Mouse (Mus musculus) olfactory bulb, adult 2 months (tissue): ENCODE results near the gene Tbx6.

Source experiments
- CTCF ChIP-seq: fragments of 200-500 bp; IDR thresholded peaks from 2 replicates; pipeline ENCODE4 v1.5.1; 2012; ENCODE audit warnings: low read depth, mild to moderate bottlenecking, low read length, moderate library complexity; ENCODE audit not compliant: insufficient read depth
- POLR2A ChIP-seq: fragments of 200-500 bp; IDR thresholded peaks from 2 replicates; pipeline ENCODE4 v1.6.1; 2012; ENCODE audit warnings: mild to moderate bottlenecking, low read depth, low read length, moderate library complexity; ENCODE audit not compliant: insufficient read depth

DNA sequence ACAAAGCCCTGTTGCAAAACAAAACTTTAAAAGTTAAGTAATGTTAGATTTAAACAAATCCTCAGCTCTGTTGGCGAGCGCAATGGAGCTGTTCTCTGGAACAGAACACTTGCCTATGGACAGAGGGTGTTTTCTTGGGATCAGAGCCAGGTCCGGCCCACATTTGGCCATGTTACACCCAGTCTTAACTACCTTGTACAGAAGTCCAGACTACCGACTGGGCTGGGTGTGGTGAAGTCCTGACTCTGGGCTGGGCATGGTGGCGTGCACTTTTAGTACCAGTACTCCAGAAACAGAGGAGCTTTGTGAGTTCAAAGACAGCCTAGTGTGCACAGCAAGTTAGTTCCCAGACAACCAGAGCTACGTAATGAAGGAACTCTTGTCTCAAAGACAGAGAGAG, 25.7 kb downstream of the Tbx6 start:
- TF ChIP-seq CTCF (no peak), POLR2A (no peak)
